Mouse (Mus musculus) mouse trophoblast stem cell (cell line): ENCODE results near the gene Etnppl.

Experiments
- in situ Hi-C, 2 experiments: fragments of 300-500 bp; cut with MseI, MboI; formaldehyde crosslinking; loops; 2 replicates in 1 of 2; 3 replicates in 1 of 2; pipeline ENCODE4 v1.15.1; 2025

Etnppl gene

DNA sequence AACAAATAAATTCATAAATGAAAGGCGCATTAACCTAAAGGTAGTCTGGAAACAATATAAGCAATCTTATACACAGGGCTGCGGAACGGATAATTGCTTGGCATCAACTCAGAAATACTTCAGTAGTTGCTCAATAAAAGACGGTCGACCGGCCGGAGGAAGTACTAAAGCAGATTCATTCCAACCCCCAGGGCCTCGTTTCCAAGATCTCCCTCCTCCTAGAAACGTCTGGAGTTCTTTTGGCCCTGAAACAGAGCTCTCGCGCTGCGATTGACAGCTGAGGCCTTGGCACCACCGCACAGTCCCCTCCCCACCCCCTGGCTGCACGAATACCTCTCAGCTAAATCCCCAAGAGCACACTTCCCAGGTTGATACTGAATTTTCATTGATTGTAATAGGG is 54.0 kb downstream of the Etnppl start:
- in situ Hi-C loops, result no loop called here

DNA sequence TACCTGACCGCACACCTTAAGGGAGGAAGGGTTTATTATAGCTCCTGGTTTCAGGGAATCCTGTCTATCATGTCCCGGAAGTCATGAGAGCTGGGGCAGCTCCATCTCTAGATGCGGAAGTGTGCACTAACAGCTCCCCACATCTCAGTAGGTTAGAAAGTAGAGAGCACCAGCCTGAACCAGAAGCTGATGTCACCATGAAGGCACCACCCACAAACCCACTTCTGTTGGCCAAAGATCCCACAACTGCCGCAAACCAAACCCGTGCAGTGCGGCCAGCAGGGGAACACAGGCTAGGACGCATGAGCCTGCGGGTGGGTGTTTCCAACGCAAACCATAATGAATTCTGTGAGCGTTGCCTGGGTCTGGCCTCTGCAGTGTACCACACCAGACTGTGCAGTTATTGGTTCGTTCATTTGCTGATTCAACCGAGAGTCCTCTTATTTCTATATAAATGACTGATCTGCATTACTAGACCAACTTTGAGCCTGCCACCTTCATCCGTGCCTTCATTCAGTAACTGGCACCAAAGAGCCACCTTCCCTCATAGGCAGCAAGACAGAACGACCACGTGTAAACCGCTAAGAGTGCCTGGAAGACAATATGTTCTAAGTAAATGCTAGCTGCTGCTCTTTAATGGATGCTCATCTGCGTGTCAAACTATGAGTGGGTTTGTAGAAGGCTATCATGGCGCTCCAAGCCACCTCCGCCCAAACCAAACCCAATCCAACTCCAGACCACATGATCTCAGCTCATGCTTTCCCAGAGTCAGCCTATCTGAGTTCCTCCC is 60.6 kb downstream of the Etnppl start:
- in situ Hi-C loops, result loop anchor here in 1 of 2 experiments (25.0 kb wide), 1 partner anchor 491 kb away; no protein-coding TSS in a partner anchor

DNA sequence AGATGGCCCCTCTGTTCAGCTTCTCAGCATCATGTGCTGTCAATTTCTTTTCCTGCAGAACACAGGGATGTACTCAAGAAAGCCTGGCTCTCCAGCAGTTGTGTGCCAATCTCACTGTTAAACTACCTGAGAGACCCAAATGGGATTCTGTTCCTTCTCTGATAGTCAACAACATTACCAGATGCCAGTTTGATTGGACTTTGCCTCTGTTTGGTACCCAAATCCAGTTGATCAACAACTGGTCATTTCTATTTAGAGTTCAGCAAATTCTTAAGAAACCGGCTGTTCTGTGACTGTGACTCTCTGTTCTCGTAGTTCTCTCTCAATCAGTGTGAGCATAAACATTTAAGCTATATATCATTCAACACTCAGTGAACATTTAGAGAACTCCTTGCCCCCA is 64.0 kb downstream of the Etnppl start:
- in situ Hi-C loops, result loop anchor here in 1 of 2 experiments (25.0 kb wide), 1 partner anchor 494 kb away; no protein-coding TSS in a partner anchor

DNA sequence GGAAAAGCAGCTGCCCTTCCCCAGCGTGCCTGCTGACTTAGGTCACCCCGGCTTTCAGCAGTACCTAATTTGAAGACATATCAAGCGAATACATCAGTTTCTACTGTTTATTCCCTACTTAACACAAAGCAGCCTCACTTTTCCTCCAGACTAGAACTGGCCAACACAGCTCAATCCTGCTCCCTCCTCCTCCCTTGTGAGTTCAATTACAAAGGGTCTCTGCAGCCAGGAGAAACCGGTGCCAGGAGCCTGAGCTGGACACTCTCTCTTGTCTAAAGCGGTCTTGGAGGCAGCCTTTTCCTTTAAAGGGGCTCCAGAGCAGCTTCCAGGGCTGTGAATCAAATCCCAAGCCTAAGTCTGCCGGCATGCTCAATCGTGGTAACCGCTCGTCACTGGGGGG is 64.9 kb downstream of the Etnppl start:
- in situ Hi-C loops, result loop anchor here in 1 of 2 experiments (25.0 kb wide), 1 partner anchor 495 kb away; no protein-coding TSS in a partner anchor

DNA sequence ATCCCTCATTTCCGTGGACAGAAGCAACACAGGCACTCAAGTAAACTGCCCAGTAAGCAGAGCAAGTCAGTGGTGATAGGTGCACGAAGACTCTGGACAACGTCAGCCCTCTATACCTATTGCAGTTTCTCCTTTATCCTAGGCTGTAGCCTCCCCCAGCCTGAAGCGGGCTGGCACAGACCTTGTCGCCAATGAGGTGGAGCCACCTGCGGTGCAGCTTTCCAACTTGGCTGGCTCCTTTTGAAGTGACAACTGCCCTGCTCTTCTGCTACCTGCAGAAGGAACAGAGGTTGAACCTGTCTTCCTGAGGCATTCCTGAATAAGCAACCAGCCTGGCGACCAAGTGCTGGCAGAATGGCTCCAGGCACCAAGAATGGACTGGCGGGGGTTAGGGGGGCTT is 66.6 kb downstream of the Etnppl start:
- in situ Hi-C loops, result loop anchor here in 1 of 2 experiments (25.0 kb wide), 1 partner anchor 497 kb away; no protein-coding TSS in a partner anchor

DNA sequence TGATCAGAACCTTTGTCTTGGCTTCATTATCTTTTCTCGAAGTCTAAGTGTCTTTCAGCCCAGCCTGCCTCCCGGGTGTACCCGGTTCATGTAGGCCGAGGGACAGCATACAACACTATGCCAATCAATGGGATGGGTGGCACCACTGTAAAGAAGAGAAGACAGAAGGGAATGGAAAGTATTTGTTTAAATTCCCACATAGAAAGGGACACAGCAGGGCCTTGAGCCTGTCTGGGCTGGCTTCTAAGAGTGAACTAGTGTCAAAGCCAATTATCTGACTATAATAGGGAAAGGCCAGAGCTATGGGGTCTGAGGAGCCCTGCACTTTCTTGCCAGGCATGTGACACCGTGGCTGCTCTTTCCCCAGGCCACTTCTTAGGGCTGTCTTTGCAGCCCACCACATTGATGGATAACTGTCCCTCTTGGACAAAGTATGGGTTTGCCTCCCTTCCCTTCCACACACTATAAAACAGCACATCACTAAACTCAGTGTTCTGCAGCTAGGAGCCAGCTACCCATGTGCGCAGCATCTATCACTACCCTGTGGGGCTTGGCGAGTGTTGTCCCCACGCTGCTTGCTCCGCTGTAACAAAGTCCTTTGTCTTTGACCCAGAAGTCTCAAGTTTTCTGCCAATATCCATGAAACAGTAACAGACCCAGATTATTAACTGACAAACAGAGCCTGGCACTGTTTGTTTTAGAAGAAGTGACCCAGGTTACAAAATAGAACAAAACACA is 67.2 kb downstream of the Etnppl start:
- in situ Hi-C loops, result loop anchor here (5.0 to 25.0 kb wide), 2 partner anchors 77 to 497 kb away; no protein-coding TSS in a partner anchor

DNA sequence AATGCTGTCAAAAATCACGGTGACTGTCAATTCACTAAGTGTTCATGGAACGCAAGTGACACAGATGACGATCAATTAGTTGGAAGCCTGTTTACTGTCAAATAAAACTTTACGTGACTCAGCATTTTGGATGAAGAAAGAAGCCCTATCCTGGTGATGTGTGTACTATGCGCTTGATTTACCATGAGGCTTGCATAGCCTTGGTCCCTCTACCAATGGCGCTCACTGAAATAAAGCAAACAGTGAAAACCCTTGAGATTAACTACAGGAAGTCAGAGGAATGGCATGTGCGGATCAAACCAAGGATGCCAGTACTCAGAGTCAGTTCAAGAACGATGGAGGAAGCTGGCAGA is 67.7 kb downstream of the Etnppl start:
- in situ Hi-C loops, result loop anchor here (5.0 to 25.0 kb wide), 2 partner anchors 78 to 498 kb away; no protein-coding TSS in a partner anchor

DNA sequence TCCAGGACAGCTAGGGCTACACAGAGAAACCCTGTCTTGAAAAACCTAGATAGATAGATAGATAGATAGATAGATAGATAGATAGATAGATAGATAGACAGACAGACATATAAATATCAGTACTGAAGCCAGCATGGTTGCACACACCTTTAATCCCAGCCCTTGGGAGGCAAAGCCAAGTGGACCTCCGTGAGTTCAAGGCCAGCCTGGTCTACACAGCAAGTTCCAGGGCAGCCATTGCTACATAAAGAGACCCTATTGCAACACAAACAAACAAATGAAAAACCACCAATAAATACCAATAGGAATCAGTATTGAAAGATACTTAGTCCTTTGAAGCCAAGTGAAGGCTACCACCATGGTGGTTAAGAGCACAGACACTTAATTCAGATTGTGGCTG is 69.8 kb downstream of the Etnppl start:
- in situ Hi-C loops, result loop anchor here (5.0 to 25.0 kb wide), 2 partner anchors 80 to 500 kb away; no protein-coding TSS in a partner anchor
